Mouse (Mus musculus) heart, embryonic 16.5 days (tissue): Measurements from ENCODE around the gene Soat1. TPM values are rescaled to one million over a fixed set of nuclear protein-coding genes. Genes with fewer than 3 reads are reported as not detected.

Source experiments
- ATAC-seq: fragments of 200-750 bp; cut with Nextera tagmentation; replicated peaks from 2 replicates; pipeline ENCODE4 v1.8.0; 2017; ENCODE audit warnings: moderate number of reproducible peaks; ENCODE audit not compliant: insufficient read depth, low FRiP score; ENCODE audit errors: extremely low read depth
- H3K27ac ChIP-seq: fragments of 300-500 bp; sonication (generic); 2 replicates; pipeline ENCODE4 v1.5.1; 2014; ENCODE audit warnings: mild to moderate bottlenecking, low read length, control low read depth, moderate library complexity
- H3K27me3 ChIP-seq: fragments of 300-500 bp; sonication (generic); 2 replicates; pipeline ENCODE4 v1.6.1; 2014; ENCODE audit warnings: low read length, mixed read lengths; ENCODE audit not compliant: control insufficient read depth, insufficient read depth
- H3K36me3 ChIP-seq: fragments of 300-500 bp; sonication (generic); 2 replicates; pipeline ENCODE4 v1.6.1; 2014; ENCODE audit not compliant: control insufficient read depth, insufficient read depth
- H3K4me1 ChIP-seq: fragments of 300-500 bp; sonication (generic); 2 replicates; pipeline ENCODE4 v1.6.1; 2014; ENCODE audit warnings: low read length, mixed read lengths; ENCODE audit not compliant: control insufficient read depth, insufficient read depth
- H3K4me2 ChIP-seq: fragments of 300-500 bp; sonication (generic); 2 replicates; pipeline ENCODE4 v1.6.1; 2014; ENCODE audit warnings: low read depth, mild to moderate bottlenecking, control low read depth, low read length
- H3K4me3 ChIP-seq: fragments of 300-500 bp; sonication (generic); 2 replicates; pipeline ENCODE4 v1.5.1; 2014; ENCODE audit warnings: mild to moderate bottlenecking, control low read depth, low read length
- H3K9ac ChIP-seq: fragments of 300-500 bp; sonication (generic); 2 replicates; pipeline ENCODE4 v1.6.1; 2014; ENCODE audit warnings: low read length, control low read depth
- H3K9me3 ChIP-seq: fragments of 300-500 bp; sonication (generic); replicated peaks from 2 replicates; pipeline ENCODE4 v1.6.1; 2016; ENCODE audit warnings: low read length; ENCODE audit not compliant: control insufficient read depth
- WGBS: fragments of 180-500 bp; shearing (Covaris S2); extraction: QIAGEN DNeasy Blood & Tissue Kit; methylation state at CpG from one replicate; pipeline ENCODE4 v1.1.7; 2014; 5-methylcytosine and 5-hydroxymethylcytosine counted together
- polyA plus RNA-seq: library from polyadenylated mRNA; unstranded; fragments of >200 nt; fragmentation: Nextera tagmentation; extraction: Ambion mirVana; gene quantifications from 2 replicates; pipeline ENCODE4 v1.2.1, GENCODE M21; 2015

Gene Soat1
- polyA plus RNA-seq, 1 experiment from 2014 or later: 25.0 TPM

- H3K9ac ChIP-seq: no peak overlapping the region
- H3K4me2 ChIP-seq: no peak overlapping the region
- no peak overlapping the region for H3K27ac ChIP-seq
- WGBS: 78% methylated on average over 6 of the region's 6 CpGs
- ATAC-seq: no peak
- H3K36me3 ChIP-seq: peaks cover 13% of the 10 kb centered on the region
- no peaks in the 10 kb centered on the region for H3K27me3 ChIP-seq
- no peaks in the 10 kb centered on the region for H3K9me3 ChIP-seq
- H3K4me3 ChIP-seq: no peak overlapping the region
- no peaks in the 10 kb centered on the region for H3K4me1 ChIP-seq
These were observed 31.4 kb downstream of the Soat1 start for GRCm38 (mm10) chr1:156442776-156443175.

GRCm38 (mm10) chr1:156442266-156442665 lies 31.9 kb downstream of the Soat1 start:
- Histone ChIP-seq H3K4me2 (no peak overlapping the region), H3K4me1 (no peaks in the 10 kb centered on the region), H3K36me3 (peaks cover 18% of the 10 kb centered on the region), H3K27me3 (no peaks in the 10 kb centered on the region), H3K9me3 (no peaks in the 10 kb centered on the region), H3K9ac (no peak overlapping the region), H3K27ac (no peak overlapping the region), H3K4me3 (no peak overlapping the region)
- no peak for ATAC-seq
- 87% methylated on average over 12 of the region's 12 CpGs for WGBS

GRCm38 (mm10) chr1:156437726-156438125 lies 36.4 kb downstream of the Soat1 start:
- no peaks in the 10 kb centered on the region for H3K27me3 ChIP-seq
- 83% methylated on average over 5 of the region's 5 CpGs for WGBS

GRCm38 (mm10) chr1:156437016-156437708 lies 37.0 kb downstream of the Soat1 start:
- H3K9ac ChIP-seq: no peak overlapping the region
- no peak overlapping the region for H3K4me2 ChIP-seq
- WGBS: 91% methylated on average over 8 of the region's 8 CpGs
- no peaks in the 10 kb centered on the region for H3K4me1 ChIP-seq
- no peaks in the 10 kb centered on the region for H3K27me3 ChIP-seq
- H3K4me3 ChIP-seq: no peak overlapping the region
- H3K36me3 ChIP-seq: peaks cover 39% of the 10 kb centered on the region
- H3K27ac ChIP-seq: no peak overlapping the region
- no peak for ATAC-seq
- no peaks in the 10 kb centered on the region; the same call in 1 of the 2 replicates for H3K9me3 ChIP-seq

More at GRCm38 (mm10) chr1:156437726-156438125, 36.4 kb downstream of the Soat1 start:
- H3K9me3 ChIP-seq: no peaks in the 10 kb centered on the region; the same call in 1 of the 2 replicates
- no peak for ATAC-seq
- H3K4me3 ChIP-seq: no peak overlapping the region
- no peak overlapping the region for H3K4me2 ChIP-seq
- H3K27ac ChIP-seq: no peak overlapping the region
- peaks cover 38% of the 10 kb centered on the region for H3K36me3 ChIP-seq
- no peaks in the 10 kb centered on the region for H3K4me1 ChIP-seq
- H3K9ac ChIP-seq: no peak overlapping the region

- Histone ChIP-seq H3K4me2 (no peak overlapping the region), H3K36me3 (peaks cover 33% of the 10 kb centered on the region), H3K27me3 (no peaks in the 10 kb centered on the region), H3K4me1 (no peaks in the 10 kb centered on the region), H3K4me3 (no peak overlapping the region), H3K9me3 (no peaks in the 10 kb centered on the region; the same call in 1 of the 2 replicates), H3K9ac (no peak overlapping the region), H3K27ac (no peak overlapping the region)
- WGBS: 81% methylated on average over 3 of the region's 3 CpGs
- no peak for ATAC-seq
These were observed 40.6 kb downstream of the Soat1 start for GRCm38 (mm10) chr1:156433497-156433896.

- H3K36me3 ChIP-seq: peaks cover 29% of the 10 kb centered on the region
- 79% methylated on average over 10 of the region's 10 CpGs for WGBS
- no peaks in the 10 kb centered on the region; the same call in 1 of the 2 replicates for H3K9me3 ChIP-seq
- H3K9ac ChIP-seq: no peak overlapping the region
- H3K27me3 ChIP-seq: no peaks in the 10 kb centered on the region
- no peak overlapping the region for H3K27ac ChIP-seq
- no peaks in the 10 kb centered on the region for H3K4me1 ChIP-seq
- no peak for ATAC-seq
- H3K4me2 ChIP-seq: no peak overlapping the region
- H3K4me3 ChIP-seq: no peak overlapping the region
These were observed 41.6 kb downstream of the Soat1 start for GRCm38 (mm10) chr1:156432498-156432897.

GRCm38 (mm10) chr1:156428434-156428833 lies 45.7 kb downstream of the Soat1 start:
- Histone ChIP-seq H3K27ac (no peak overlapping the region), H3K4me1 (no peaks in the 10 kb centered on the region), H3K27me3 (no peaks in the 10 kb centered on the region), H3K9me3 (no peaks in the 10 kb centered on the region), H3K36me3 (peaks cover 10% of the 10 kb centered on the region), H3K4me3 (no peak overlapping the region), H3K4me2 (no peak overlapping the region), H3K9ac (no peak overlapping the region)
- 82% methylated on average over 6 of the region's 6 CpGs for WGBS
- no peak for ATAC-seq

- H3K4me1 ChIP-seq: 0 out of 2 replicates have a peak, but pooled peaks cover 2% of the 10 kb centered on the region
- H3K36me3 ChIP-seq: peaks cover 2% of the 10 kb centered on the region; the same call in 1 of the 2 replicates
- H3K27ac ChIP-seq: no peak overlapping the region
- H3K4me3 ChIP-seq: no peak overlapping the region
- H3K9ac ChIP-seq: no peak overlapping the region
- no peak for ATAC-seq
- no peaks in the 10 kb centered on the region for H3K27me3 ChIP-seq
- no peak overlapping the region for H3K4me2 ChIP-seq
- WGBS: 88% methylated on average over 4 of the region's 4 CpGs
- no peaks in the 10 kb centered on the region for H3K9me3 ChIP-seq
These were observed 48.4 kb downstream of the Soat1 start for GRCm38 (mm10) chr1:156425746-156426145.

- Histone ChIP-seq H3K4me1 (0 out of 2 replicates have a peak, but pooled peaks cover 2% of the 10 kb centered on the region), H3K36me3 (no peaks in the 10 kb centered on the region), H3K9ac (no peak overlapping the region), H3K4me3 (no peak overlapping the region), H3K27me3 (no peaks in the 10 kb centered on the region), H3K4me2 (no peak overlapping the region), H3K27ac (no peak overlapping the region), H3K9me3 (no peaks in the 10 kb centered on the region)
- WGBS: 85% methylated on average over 3 of the region's 3 CpGs
- no peak for ATAC-seq
These were observed 50.1 kb downstream of the Soat1 start for GRCm38 (mm10) chr1:156424054-156424453.
